Mouse (Mus musculus): ENCODE results near the gene Fgfrl1. TPM values are rescaled to one million over a fixed set of nuclear protein-coding genes. Genes with fewer than 3 reads are reported as not detected.
A peak's percentile ranks its signal among the peaks of the same experiment; 100 is the strongest.

The Fgfrl1 gene
- polyA plus RNA-seq, 1 experiment from 2014 or later: 19.6 TPM

- Histone ChIP-seq H3K36me3 (peaks cover 33% of the 10 kb centered on the region), H3K4me2 (replicated peaks) (no peak overlapping the region), H3K9ac (replicated peaks) (no peak overlapping the region), H3K9me3 (no peaks in the 10 kb centered on the region), H3K4me1 (no peaks in the 10 kb centered on the region), H3K27me3 (no peaks in the 10 kb centered on the region), H3K4me3 (no peak overlapping the region), H3K27ac (replicated peaks) (no peak overlapping the region)
- no peak for ATAC-seq (ENCODE audit: low FRiP score, low read depth)
- 86% methylated on average over 1 of the region's 1 CpGs for WGBS
These were observed 16.2 kb downstream of the Fgfrl1 start for GRCm38 (mm10) chr5:108708419-108708818.

DNA sequence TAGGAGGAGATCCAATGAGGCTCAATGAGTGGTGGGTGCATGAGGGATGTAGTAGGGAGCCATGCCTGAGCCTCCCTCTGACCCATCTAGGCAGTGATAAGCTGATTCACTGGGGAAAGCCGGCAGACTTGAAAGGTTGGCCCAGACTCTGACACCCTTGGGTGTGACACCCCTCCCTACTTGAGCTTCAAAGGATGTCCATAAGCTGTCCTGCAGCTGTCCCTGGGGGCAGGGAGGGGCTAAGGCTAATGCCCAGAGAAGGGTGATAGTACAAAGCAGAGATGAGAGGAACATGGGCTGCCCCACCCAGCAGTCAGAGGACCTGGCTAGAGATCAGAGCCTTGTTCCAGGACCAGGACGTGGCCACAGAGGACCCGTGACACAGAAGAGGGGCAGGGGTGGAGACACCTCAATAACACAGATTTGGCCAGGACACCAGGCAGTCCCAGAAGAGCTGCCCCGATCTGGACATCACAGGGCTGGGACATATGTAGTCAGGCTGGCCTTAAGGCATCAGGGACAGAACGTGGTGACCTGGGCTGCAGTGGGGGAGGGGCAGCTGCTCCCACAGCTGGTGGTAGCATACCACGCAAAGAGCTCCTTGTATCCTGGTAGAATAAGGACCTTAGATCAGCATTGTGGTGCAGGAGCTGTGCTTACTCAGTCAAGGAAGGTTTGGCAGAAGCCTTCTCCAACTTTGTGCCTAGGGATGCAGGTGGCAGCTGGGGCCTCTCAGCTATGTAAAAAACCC is 17.0 kb downstream of the Fgfrl1 start:
- Histone ChIP-seq H3K36me3 (peaks cover 33% of the 10 kb centered on the region), H3K9me3 (no peaks in the 10 kb centered on the region), H3K27me3 (no peaks in the 10 kb centered on the region), H3K4me1 (no peaks in the 10 kb centered on the region), H3K27ac (replicated peaks) (no peak overlapping the region), H3K9ac (replicated peaks) (no peak overlapping the region), H3K4me3 (no peak overlapping the region), H3K4me2 (replicated peaks) (no peak overlapping the region)
- peak; percentile 20; the same call in 1 of the 2 replicates for ATAC-seq (ENCODE audit: low FRiP score, low read depth)
- WGBS: 62% methylated on average over 6 of the region's 6 CpGs

GRCm38 (mm10) chr5:108711968-108712367 is 19.8 kb downstream of the Fgfrl1 start:
- Histone ChIP-seq H3K36me3 (0 out of 2 replicates have a peak, but pooled peaks cover 10% of the 10 kb centered on the region), H3K27me3 (no peaks in the 10 kb centered on the region), H3K9me3 (no peaks in the 10 kb centered on the region), H3K4me2 (replicated peaks) (no peak overlapping the region), H3K27ac (replicated peaks) (no peak overlapping the region), H3K4me1 (no peaks in the 10 kb centered on the region), H3K4me3 (no peak overlapping the region), H3K9ac (replicated peaks) (no peak overlapping the region)
- no peak for ATAC-seq (ENCODE audit: low FRiP score, low read depth)
- WGBS: 83% methylated on average over 6 of the region's 6 CpGs

- Histone ChIP-seq H3K9me3 (no peaks in the 10 kb centered on the region), H3K4me2 (replicated peaks) (no peak overlapping the region), H3K27me3 (no peaks in the 10 kb centered on the region), H3K9ac (replicated peaks) (no peak overlapping the region), H3K4me3 (no peak overlapping the region), H3K36me3 (0 out of 2 replicates have a peak, but pooled peaks cover 4% of the 10 kb centered on the region), H3K27ac (replicated peaks) (no peak overlapping the region), H3K4me1 (peaks cover 5% of the 10 kb centered on the region; the same call in 1 of the 2 replicates)
- ATAC-seq (ENCODE audit: low FRiP score, low read depth): no peak
- 75% methylated on average over 2 of the region's 2 CpGs for WGBS
These were observed 20.9 kb downstream of the Fgfrl1 start for GRCm38 (mm10) chr5:108713096-108713495.

DNA sequence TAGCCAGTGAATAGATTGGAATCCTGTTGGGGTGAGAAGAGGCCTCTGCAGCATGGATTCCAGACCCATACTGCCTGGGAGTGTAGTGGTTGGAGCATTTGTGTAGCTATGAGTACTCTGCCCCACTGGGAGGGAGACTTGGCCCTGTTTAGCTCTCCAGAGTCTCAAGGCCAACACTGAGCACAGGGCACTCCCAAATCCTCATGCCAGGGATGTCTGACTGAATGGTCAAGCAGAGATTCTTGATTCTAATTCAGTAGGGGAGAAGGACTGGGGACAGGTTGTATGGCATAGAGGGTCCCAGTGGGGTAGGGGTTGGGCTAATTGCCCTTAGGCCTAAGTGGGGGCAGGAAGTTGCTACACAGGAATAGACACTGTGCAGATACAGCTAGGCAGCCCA is 21.5 kb downstream of the Fgfrl1 start:
- no peaks in the 10 kb centered on the region for H3K36me3 ChIP-seq
- H3K4me2 ChIP-seq (replicated peaks): no peak overlapping the region
- no peak overlapping the region for H3K9ac ChIP-seq (replicated peaks)
- peaks cover 5% of the 10 kb centered on the region; the same call in 1 of the 2 replicates for H3K4me1 ChIP-seq
- H3K27ac ChIP-seq (replicated peaks): no peak overlapping the region
- H3K27me3 ChIP-seq: no peaks in the 10 kb centered on the region
- no peak overlapping the region for H3K4me3 ChIP-seq
- H3K9me3 ChIP-seq: no peaks in the 10 kb centered on the region
- no peak for ATAC-seq (ENCODE audit: low FRiP score, low read depth)

GRCm38 (mm10) chr5:108714149-108714548 is 22.0 kb downstream of the Fgfrl1 start:
- Histone ChIP-seq H3K4me2 (replicated peaks) (no peak overlapping the region), H3K36me3 (no peaks in the 10 kb centered on the region), H3K27me3 (no peaks in the 10 kb centered on the region), H3K27ac (replicated peaks) (no peak overlapping the region), H3K9me3 (no peaks in the 10 kb centered on the region), H3K4me1 (peaks cover 5% of the 10 kb centered on the region; the same call in 1 of the 2 replicates), H3K9ac (replicated peaks) (no peak overlapping the region), H3K4me3 (no peak overlapping the region)
- no peak for ATAC-seq (ENCODE audit: low FRiP score, low read depth)
- WGBS: 66% methylated on average over 6 of the region's 6 CpGs

DNA sequence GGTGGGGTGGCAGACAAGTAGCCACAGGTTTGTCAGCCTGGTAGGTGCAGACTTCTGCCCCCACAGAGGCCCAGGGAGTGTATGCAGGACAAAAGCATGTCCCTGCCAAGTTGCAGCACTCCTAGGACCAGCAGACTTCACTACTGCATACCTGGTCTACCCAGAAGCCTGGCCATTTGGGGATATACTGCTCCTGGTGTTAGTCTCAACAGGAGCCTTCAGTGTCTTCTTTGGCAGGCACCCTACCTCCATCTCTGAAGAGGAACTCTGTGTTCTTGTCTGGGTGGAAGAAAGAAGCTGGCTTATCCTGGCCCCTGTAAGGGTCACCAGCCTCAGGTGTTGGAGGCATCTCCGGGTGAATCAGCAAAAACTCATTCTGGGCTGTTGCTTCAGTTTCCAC is 23.8 kb downstream of the Fgfrl1 start:
- H3K36me3 ChIP-seq: no peaks in the 10 kb centered on the region
- no peaks in the 10 kb centered on the region for H3K27me3 ChIP-seq
- no peaks in the 10 kb centered on the region for H3K9me3 ChIP-seq
- peaks cover 5% of the 10 kb centered on the region; the same call in 1 of the 2 replicates for H3K4me1 ChIP-seq
- no peak for ATAC-seq (ENCODE audit: low FRiP score, low read depth)
- no peak overlapping the region for H3K27ac ChIP-seq (replicated peaks)
- 80% methylated on average over 1 of the region's 1 CpGs for WGBS
- H3K9ac ChIP-seq (replicated peaks): no peak overlapping the region
- H3K4me3 ChIP-seq: no peak overlapping the region
- no peak overlapping the region for H3K4me2 ChIP-seq (replicated peaks)

GRCm38 (mm10) chr5:108718051-108718450 is 25.9 kb downstream of the Fgfrl1 start:
- Histone ChIP-seq H3K9me3 (no peaks in the 10 kb centered on the region), H3K27ac (replicated peaks) (no peak overlapping the region), H3K4me1 (peaks cover 5% of the 10 kb centered on the region; the same call in 1 of the 2 replicates), H3K4me3 (no peak overlapping the region), H3K27me3 (no peaks in the 10 kb centered on the region), H3K9ac (replicated peaks) (no peak overlapping the region), H3K4me2 (replicated peaks) (no peak overlapping the region), H3K36me3 (no peaks in the 10 kb centered on the region)
- no peak for ATAC-seq (ENCODE audit: low FRiP score, low read depth)
- WGBS: 44% methylated on average over 4 of the region's 4 CpGs

- H3K4me2 ChIP-seq (replicated peaks): no peak overlapping the region
- H3K4me1 ChIP-seq: peaks cover 5% of the 10 kb centered on the region; the same call in 1 of the 2 replicates
- 73% methylated on average over 7 of the region's 7 CpGs for WGBS
- no peak overlapping the region for H3K9ac ChIP-seq (replicated peaks)
- no peak overlapping the region for H3K27ac ChIP-seq (replicated peaks)
- no peak for ATAC-seq (ENCODE audit: low FRiP score, low read depth)
- no peaks in the 10 kb centered on the region for H3K27me3 ChIP-seq
- no peaks in the 10 kb centered on the region for H3K9me3 ChIP-seq
- H3K36me3 ChIP-seq: no peaks in the 10 kb centered on the region
- H3K4me3 ChIP-seq: no peak overlapping the region
These were observed 27.6 kb downstream of the Fgfrl1 start for GRCm38 (mm10) chr5:108719761-108720160.

GRCm38 (mm10) chr5:108724006-108724405 is 31.8 kb downstream of the Fgfrl1 start:
- Histone ChIP-seq H3K4me1 (no peaks in the 10 kb centered on the region), H3K4me2 (replicated peaks) (no peak overlapping the region), H3K9me3 (no peaks in the 10 kb centered on the region), H3K36me3 (no peaks in the 10 kb centered on the region), H3K27ac (replicated peaks) (no peak overlapping the region), H3K27me3 (no peaks in the 10 kb centered on the region), H3K4me3 (no peak overlapping the region), H3K9ac (replicated peaks) (no peak overlapping the region)
- WGBS: 77% methylated on average over 2 of the region's 2 CpGs
- no peak for ATAC-seq (ENCODE audit: low FRiP score, low read depth)

GRCm38 (mm10) chr5:108726557-108727248 is 34.5 kb downstream of the Fgfrl1 start:
- Histone ChIP-seq H3K4me2 (replicated peaks) (no peak overlapping the region), H3K9ac (replicated peaks) (no peak overlapping the region), H3K4me3 (no peak overlapping the region), H3K27ac (replicated peaks) (no peak overlapping the region), H3K4me1 (no peaks in the 10 kb centered on the region), H3K36me3 (no peaks in the 10 kb centered on the region), H3K9me3 (no peaks in the 10 kb centered on the region), H3K27me3 (no peaks in the 10 kb centered on the region)
- ATAC-seq (ENCODE audit: low FRiP score, low read depth): peak; percentile 87; the same call in 1 of the 2 replicates
- WGBS: 28% methylated on average over 5 of the region's 5 CpGs

DNA sequence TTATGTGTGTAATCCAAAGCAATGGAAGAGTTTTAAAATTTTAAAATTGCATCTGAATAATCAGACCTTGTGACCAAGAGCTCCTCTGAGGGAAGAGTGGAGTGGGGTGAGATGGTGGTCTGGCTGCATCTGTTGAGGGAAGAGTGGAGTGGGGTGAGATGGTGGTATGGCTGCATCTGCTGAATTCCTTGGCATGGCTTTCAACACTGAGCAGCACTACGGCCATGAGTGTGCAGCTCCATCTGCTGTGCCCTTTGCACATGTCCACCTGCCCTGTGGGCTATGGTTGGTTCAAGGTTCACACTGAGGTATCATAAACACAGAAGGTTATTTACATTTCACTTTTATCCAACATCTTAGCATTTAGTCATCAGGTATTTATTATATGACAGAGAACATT is 35.2 kb downstream of the Fgfrl1 start:
- no peaks in the 10 kb centered on the region for H3K36me3 ChIP-seq
- H3K9me3 ChIP-seq: no peaks in the 10 kb centered on the region
- H3K9ac ChIP-seq (replicated peaks): no peak overlapping the region
- no peak overlapping the region for H3K27ac ChIP-seq (replicated peaks)
- H3K4me2 ChIP-seq (replicated peaks): no peak overlapping the region
- 84% methylated on average over 1 of the region's 1 CpGs for WGBS
- no peak overlapping the region for H3K4me3 ChIP-seq
- no peak for ATAC-seq (ENCODE audit: low FRiP score, low read depth)
- H3K4me1 ChIP-seq: no peaks in the 10 kb centered on the region
- no peaks in the 10 kb centered on the region for H3K27me3 ChIP-seq

Measured in midbrain, embryonic 12.5 days (tissue).